Mouse (Mus musculus): ENCODE results near the gene Ctrc. TPM values are rescaled to one million over a fixed set of nuclear protein-coding genes. Genes with fewer than 3 reads are reported as not detected.

Gene Ctrc
- polyA plus RNA-seq, 1 experiment from 2014 or later: not detected

Other genes with a start within 250 kb of the Ctrc start
- gene Fblim1, start 240.3 kb downstream of the Ctrc start, polyA plus RNA-seq (2016; fragmentation: Nextera tagmentation; extraction: Ambion mirVana): 65.4 and 78.9 TPM in 2 replicates
- gene Tmem82, start 227.7 kb downstream of the Ctrc start, polyA plus RNA-seq (2016; fragmentation: Nextera tagmentation; extraction: Ambion mirVana): 0.80 and 0.87 TPM in 2 replicates
- not detected in 2 replicates for gene Slc25a34, start 222.5 kb downstream of the Ctrc start, polyA plus RNA-seq (2016; fragmentation: Nextera tagmentation; extraction: Ambion mirVana)
- 7.4 and 8.3 TPM in 2 replicates for gene Plekhm2, start 181.5 kb downstream of the Ctrc start, polyA plus RNA-seq (2016; fragmentation: Nextera tagmentation; extraction: Ambion mirVana)
- 1.8 TPM in 1 of 2 replicates, not detected in the other for gene Rsc1a1, start 160.8 kb downstream of the Ctrc start, polyA plus RNA-seq (2016; fragmentation: Nextera tagmentation; extraction: Ambion mirVana)
- gene Ddi2, start 122.9 kb downstream of the Ctrc start, polyA plus RNA-seq (2016; fragmentation: Nextera tagmentation; extraction: Ambion mirVana): 31.1 and 32.2 TPM in 2 replicates
- not detected in 2 replicates for gene Agmat, start 99.7 kb downstream of the Ctrc start, polyA plus RNA-seq (2016; fragmentation: Nextera tagmentation; extraction: Ambion mirVana)
- gene Dnajc16, start 55.4 kb downstream of the Ctrc start, polyA plus RNA-seq (2016; fragmentation: Nextera tagmentation; extraction: Ambion mirVana): 3.4 and 4.0 TPM in 2 replicates
- gene Casp9, start 52.7 kb downstream of the Ctrc start, polyA plus RNA-seq (2016; fragmentation: Nextera tagmentation; extraction: Ambion mirVana): 18.7 and 22.6 TPM in 2 replicates
- not detected in 2 replicates for gene Cela2a, start 20.2 kb downstream of the Ctrc start, polyA plus RNA-seq (2016; fragmentation: Nextera tagmentation; extraction: Ambion mirVana)
- gene Efhd2, start 28.6 kb upstream of the Ctrc start, polyA plus RNA-seq (2016; fragmentation: Nextera tagmentation; extraction: Ambion mirVana): 48.4 and 48.7 TPM in 2 replicates
- 1.4 and 1.8 TPM in 2 replicates for gene Fhad1, start 168.7 kb upstream of the Ctrc start, polyA plus RNA-seq (2016; fragmentation: Nextera tagmentation; extraction: Ambion mirVana)
- 16.9 and 17.1 TPM in 2 replicates for gene Tmem51, start 237.9 kb upstream of the Ctrc start, polyA plus RNA-seq (2016; fragmentation: Nextera tagmentation; extraction: Ambion mirVana)

Data from limb, embryonic 12.5 days (tissue).